Mouse (Mus musculus): ENCODE data around the gene Ulk4. TPM values are rescaled to one million over a fixed set of nuclear protein-coding genes. Genes with fewer than 3 reads are reported as not detected.

The Ulk4 gene
- polyA plus RNA-seq, 1 experiment from 2014 or later: 32.8 TPM

GRCm38 (mm10) chr9:120908461-120908860 lies 368.5 kb downstream of the Ulk4 start:
- Histone ChIP-seq H3K4me3 (replicated peaks) (no peak overlapping the region), H3K9me3 (replicated peaks) (no peaks in the 10 kb centered on the region), H3K27ac (replicated peaks) (no peak overlapping the region), H3K27me3 (no peaks in the 10 kb centered on the region), H3K9ac (no peak overlapping the region), H3K4me2 (no peak overlapping the region), H3K36me3 (replicated peaks) (no peaks in the 10 kb centered on the region), H3K4me1 (replicated peaks) (no peaks in the 10 kb centered on the region)
- WGBS (ENCODE audit: insufficient replicate concordance): 68% methylated on average over 6 of the region's 6 CpGs
- no peak for ATAC-seq (ENCODE audit: insufficient read depth)

Small RNAs within 50 kb of the gene (microRNA-seq; reads per million reads assigned to microRNA genes)
- gene Mir7090: not detected

Other genes starting within 250 kb of the Ulk4 start
- 4.2 and 4.8 TPM in 2 replicates for gene Trak1, start 20.3 kb upstream of the Ulk4 start, polyA plus RNA-seq (2015; fragmentation: Nextera tagmentation; extraction: Ambion mirVana)
- gene Cck, start 218.5 kb upstream of the Ulk4 start, polyA plus RNA-seq (2015; fragmentation: Nextera tagmentation; extraction: Ambion mirVana): 0.17 and 0.32 TPM in 2 replicates

Data from liver, embryonic 15.5 days (tissue).